Mouse (Mus musculus): ENCODE results near the gene Mrpl21.

- TF ChIP-seq CTCF (conservative IDR thresholded peaks at IDR 0.05 in 1 of 2, IDR thresholded peaks at IDR 0.05 in 1 of 2; ENCODE audit: low read depth in 2 of 2, low read length in 2 of 2) (no peak), MXI1 (IDR thresholded peaks at IDR 0.05; ENCODE audit: low read depth, low read length) (no peak), NELFE (IDR thresholded peaks at IDR 0.05; ENCODE audit: low read depth, low read length) (no peak), POLR2A (IDR thresholded peaks at IDR 0.05; ENCODE audit: low read depth, low read length) (no peak), EP300 (IDR thresholded peaks at IDR 0.05; ENCODE audit: low read length) (no peak), BHLHE40 (IDR thresholded peaks at IDR 0.05; ENCODE audit: low read depth, low read length) (no peak), USF1 (IDR thresholded peaks at IDR 0.05; ENCODE audit: low read depth, low read length) (no peak), ZNF384 (IDR thresholded peaks at IDR 0.05; ENCODE audit: low read depth, low read length) (no peak), JUND (conservative IDR thresholded peaks at IDR 0.05; ENCODE audit: low read depth, low read length) (no peak)
Measured at GRCm38 (mm10) chr19:3341021-3341420, 58.3 kb downstream of the Mrpl21 start.
